Mouse (Mus musculus): ENCODE results near the gene Gm20388.

DNA sequence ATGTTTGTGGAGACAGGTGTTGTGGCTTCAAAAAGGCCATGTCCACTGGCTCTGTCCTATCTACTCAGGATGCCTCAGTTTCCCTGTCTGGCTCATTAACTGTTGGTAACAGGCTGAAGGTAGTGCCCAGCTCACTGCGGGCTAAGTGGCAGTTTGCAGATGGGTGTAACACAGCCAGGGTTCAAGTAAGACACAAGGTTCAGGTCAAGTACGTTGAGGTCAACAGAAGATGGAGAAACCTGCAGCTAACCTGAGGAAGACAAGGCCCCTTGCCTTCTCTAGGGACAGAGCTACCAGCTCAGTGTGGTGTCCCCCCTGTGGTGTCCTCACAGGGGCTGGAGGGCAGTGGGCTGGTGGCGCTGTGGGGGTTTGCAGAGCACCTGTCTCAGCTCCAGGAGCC is 1969.1 kb downstream of the Gm20388 start:
- no peak for TF ChIP-seq POLR2A (IDR thresholded peaks at IDR 0.05; ENCODE audit: borderline replicate concordance, control insufficient read depth, low read depth, low read length)
- no peak for TF ChIP-seq CTCF (IDR thresholded peaks at IDR 0.05; ENCODE audit: control insufficient read depth, insufficient read depth, low read length)

Data from bone marrow, adult 2 months (tissue).